Mouse (Mus musculus) mammary gland, adult 2 months (tissue): Measurements from ENCODE around the gene B430218F22Rik. TPM values are rescaled to one million over a fixed set of nuclear protein-coding genes. Genes with fewer than 3 reads are reported as not detected.

Experiments used
- polyA plus RNA-seq: library from polyadenylated mRNA; depleted of rRNA; stranded (reverse); fragments of >200 nt; gene quantifications from 2 replicates; pipeline ENCODE4 v1.2.3, GENCODE M21; 2012; ENCODE audit warnings: low replicate concordance; rRNA removed

B430218F22Rik gene
- 0.23 TPM in 1 of 2 replicates, not detected in the other for polyA plus RNA-seq

GRCm38 (mm10) chr13:118386511-118387447 lies at the start of gene B430218F22Rik, which contains the start of gene Mrps30:
Gene B430218F22Rik (plus strand): TSS chr13:118386630.
Gene Mrps30 (minus strand): TSS chr13:118387252.

Other genes with a start within 250 kb of the B430218F22Rik start
- 18.4 and 46.0 TPM in 2 replicates for gene Mrps30, start 622 bp downstream of the B430218F22Rik start, polyA plus RNA-seq